Mouse (Mus musculus) 3T3-L1 (cell line): Measurements from ENCODE around the gene Olfr525.

Experiments used
- DNase-seq: peaks from one replicate; pipeline ENCODE4 v3.0.0-alpha.2; 2015; ENCODE audit warnings: low read depth, low spot score

The Olfr525 gene

GRCm38 (mm10) chr7:140320558-140320957, at the start of gene Olfr525:
TSS of gene Olfr525 (plus strand) at chr7:140320858.
- no peak for DNase-seq

- no peak for DNase-seq
Observed at GRCm38 (mm10) chr7:140295746-140296145, 24.9 kb upstream of the Olfr525 start.

GRCm38 (mm10) chr7:140296876-140297275, 23.8 kb upstream of the Olfr525 start:
- DNase-seq, result no peak

DNA sequence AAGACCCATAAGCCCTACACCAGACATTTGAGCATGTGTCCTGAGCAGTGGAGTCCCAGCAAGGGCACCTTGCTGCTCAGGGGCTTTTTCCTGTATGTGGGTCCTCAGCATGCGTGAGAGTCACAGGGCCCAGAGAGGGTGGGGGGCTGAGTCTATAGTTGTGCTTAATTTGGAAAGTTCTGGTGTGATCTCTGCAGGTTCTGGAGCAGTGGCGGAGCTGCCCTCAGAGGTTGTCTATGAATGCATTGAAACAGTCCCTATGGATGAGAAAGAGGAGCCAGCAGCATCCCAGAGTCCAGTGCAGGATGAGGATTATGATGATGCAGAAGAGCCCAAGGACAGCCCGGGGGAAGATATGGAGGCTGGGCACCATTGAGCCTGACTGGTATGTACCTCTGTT, 21.2 kb upstream of the Olfr525 start:
- no peak for DNase-seq

GRCm38 (mm10) chr7:140319861-140320385, 735 bp upstream of the Olfr525 start:
- no peak for DNase-seq

DNA sequence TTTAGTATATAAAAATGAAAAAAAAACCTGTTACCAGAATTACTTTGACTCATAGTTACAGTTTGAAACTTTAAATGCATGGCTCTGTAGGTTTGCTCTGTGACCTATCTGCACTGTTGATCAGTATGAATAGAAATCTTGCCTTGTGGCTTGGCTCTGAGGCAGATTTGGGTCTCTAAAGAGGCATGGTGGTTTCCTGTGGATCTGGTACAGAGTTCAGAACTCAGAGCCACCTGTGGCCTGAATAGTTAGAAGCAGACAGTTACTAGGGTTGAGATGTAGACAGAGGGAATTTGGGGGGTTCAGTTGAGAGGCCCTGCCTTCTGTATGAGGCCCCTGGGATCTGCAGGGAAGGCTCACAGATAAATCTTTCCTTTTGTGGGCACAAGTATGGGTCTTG, 477 bp downstream of the Olfr525 start:
- DNase-seq, result no peak

DNA sequence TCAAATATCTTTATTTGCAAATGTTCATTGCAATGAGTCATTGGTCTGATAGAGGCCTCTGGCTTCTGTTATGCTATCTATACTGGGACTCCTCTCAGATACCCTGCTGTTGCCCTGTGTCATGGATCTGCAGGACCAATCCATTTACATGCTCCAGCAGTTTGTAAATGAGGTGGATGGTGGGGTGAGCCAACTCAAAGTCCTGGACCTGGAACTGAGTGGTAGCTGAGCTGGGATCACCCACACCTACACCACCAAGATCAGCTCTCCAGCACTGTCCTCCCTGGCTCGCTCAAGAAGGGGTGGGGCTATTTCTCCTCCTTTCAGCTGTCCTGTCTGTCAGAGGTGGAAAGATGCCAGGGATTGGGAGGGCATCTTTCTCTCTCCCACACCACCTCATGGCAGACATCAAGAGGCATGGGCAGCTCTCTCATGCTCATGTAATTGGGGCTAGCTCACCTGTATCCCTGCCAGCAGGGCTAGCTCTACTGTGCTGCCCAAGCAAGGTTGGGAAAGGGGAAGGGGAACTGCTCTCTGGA, 9.2 kb downstream of the Olfr525 start:
- DNase-seq, result no peak

GRCm38 (mm10) chr7:140333717-140334116, 13.1 kb downstream of the Olfr525 start, which contains the start of gene Olfr527:
TSS of gene Olfr527 (plus strand) at chr7:140334017.
- DNase-seq, result no peak

- no peak for DNase-seq
Observed at GRCm38 (mm10) chr7:140361571-140361970, 40.9 kb downstream of the Olfr525 start, which contains the start of gene Olfr60. TSS of gene Olfr60 (minus strand) at chr7:140361671.

DNA sequence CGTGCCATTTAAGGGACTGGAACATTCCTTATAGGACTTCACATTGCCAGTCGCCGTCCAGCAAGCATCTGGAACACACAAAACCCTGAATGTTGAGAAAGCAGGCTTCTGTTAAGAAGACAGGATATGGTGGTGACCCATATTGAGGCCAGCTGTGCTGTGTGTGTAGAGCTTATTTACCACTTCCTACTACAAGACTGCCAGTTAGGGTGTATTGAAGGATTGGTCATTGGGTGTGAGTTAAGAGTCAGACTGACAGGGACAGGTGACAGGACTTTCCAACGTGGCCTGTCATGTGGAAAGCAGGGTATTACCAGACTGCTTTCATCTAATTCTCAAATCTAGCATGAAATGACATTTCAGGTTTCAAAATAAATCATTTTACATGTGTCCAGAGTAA, 53.6 kb downstream of the Olfr525 start:
- no peak for DNase-seq

DNA sequence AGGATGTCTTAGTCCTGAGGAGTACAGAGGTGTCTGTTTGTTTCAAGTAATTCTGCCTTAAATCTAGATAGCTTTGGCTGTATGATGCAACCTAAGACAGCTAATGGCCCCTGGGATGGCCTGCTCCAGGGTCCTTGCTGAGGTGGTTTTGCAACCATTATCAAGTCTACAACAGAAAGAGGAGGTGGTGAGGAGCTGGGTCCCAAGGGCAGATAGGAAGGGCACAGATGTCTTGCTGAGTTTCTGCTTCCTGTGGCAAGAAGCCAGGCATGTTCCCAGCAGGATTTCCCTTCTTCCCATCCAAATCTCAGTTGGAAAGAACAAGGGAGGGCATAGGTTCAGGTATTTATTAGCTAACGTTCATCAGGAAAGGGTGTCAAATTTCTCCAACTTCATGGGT, 55.6 kb downstream of the Olfr525 start, which contains the start of gene Olfr530:
Gene Olfr530 (minus strand): TSS at position 101 of the 400 bp plus-strand sequence.
- no peak for DNase-seq

DNA sequence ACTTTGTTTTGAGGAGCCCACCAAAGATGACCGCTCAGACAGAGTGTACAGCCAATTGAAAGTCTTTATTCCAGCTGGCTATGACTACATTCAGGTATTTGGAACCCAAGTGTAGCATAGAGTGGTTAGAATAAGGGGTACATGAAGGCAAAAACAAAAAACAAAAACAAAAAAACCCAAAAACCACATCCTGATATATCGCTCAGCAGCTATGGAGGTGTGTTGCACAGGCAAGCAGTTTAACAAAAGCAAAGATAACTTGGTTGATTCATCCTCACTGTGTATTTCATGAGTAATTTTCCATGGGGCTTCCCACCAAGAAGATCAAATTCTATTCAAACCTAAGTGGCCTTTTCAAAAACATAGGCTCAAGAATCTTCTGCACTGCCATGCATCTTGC, 56.3 kb downstream of the Olfr525 start:
- DNase-seq, result no peak
